Mouse (Mus musculus) heart, embryonic 10.5 days (tissue): Measurements from ENCODE around the gene St8sia2. TPM values are rescaled to one million over a fixed set of nuclear protein-coding genes. Genes with fewer than 3 reads are reported as not detected.

Source experiments
- DNase-seq: peaks from one replicate; pipeline ENCODE4 v3.0.0-alpha.2; 2017; ENCODE audit warnings: low spot score
- H3K27ac ChIP-seq: fragments of 300-500 bp; sonication (generic); 2 replicates; pipeline ENCODE4 v1.5.1; 2016; ENCODE audit warnings: mild to moderate bottlenecking
- H3K27me3 ChIP-seq: fragments of 300-500 bp; sonication (generic); 2 replicates; pipeline ENCODE4 v1.6.1; 2016; ENCODE audit warnings: mild to moderate bottlenecking; ENCODE audit not compliant: poor library complexity, insufficient read depth, severe bottlenecking
- H3K36me3 ChIP-seq: fragments of 300-500 bp; sonication (generic); 2 replicates; pipeline ENCODE4 v1.6.1; 2016; ENCODE audit warnings: mild to moderate bottlenecking, moderate library complexity
- H3K4me1 ChIP-seq: fragments of 300-500 bp; sonication (generic); 2 replicates; pipeline ENCODE4 v1.6.1; 2016; ENCODE audit warnings: mild to moderate bottlenecking
- H3K4me3 ChIP-seq: fragments of 300-500 bp; sonication (generic); 2 replicates; pipeline ENCODE4 v1.5.1; 2016; ENCODE audit warnings: mild to moderate bottlenecking, moderate library complexity
- H3K9me3 ChIP-seq: fragments of 300-500 bp; sonication (generic); 2 replicates; pipeline ENCODE4 v1.6.1; 2016; ENCODE audit warnings: mild to moderate bottlenecking, moderate library complexity
- WGBS: fragments of 180-500 bp; shearing (Covaris S2); methylation state at CpG from one replicate; pipeline ENCODE4 v1.1.7; 2016; 5-methylcytosine and 5-hydroxymethylcytosine counted together
- polyA plus RNA-seq: library from polyadenylated mRNA; unstranded; fragments of >200 nt; fragmentation: Nextera tagmentation; extraction: Ambion mirVana; gene quantifications from 2 replicates; pipeline ENCODE4 v1.2.1, GENCODE M21; 2016

Gene St8sia2
- 3.4 and 5.5 TPM in 2 replicates for polyA plus RNA-seq

DNA sequence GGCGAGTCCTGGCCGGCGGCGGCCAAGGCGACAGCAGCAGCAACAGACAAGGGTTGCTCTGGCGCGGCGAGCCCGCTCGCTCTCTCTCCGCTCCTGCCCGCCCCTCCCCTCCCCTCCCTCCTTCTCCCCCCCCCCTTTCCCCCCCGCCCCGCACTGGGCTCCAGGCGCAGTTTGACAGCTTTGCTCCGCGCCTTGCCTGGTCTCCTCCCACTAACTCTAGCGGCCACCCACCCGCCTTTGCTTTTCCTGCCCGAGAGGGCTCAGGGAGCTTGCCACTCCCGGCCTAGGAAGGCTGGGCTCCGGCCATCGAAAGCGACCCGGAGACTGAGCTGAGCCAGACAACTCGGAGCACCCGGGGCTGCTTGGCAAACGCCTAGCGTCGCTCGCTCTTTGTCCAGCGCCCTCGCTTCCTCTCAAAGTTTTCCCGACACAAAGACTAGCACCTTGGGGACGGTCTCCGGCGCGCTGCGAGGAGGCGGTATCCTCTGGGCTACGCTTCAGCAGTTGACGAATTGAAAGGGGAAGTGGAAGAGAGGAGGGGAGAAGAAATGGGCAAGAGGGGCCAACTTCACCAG, at the start of gene St8sia2:
TSS of gene St8sia2 (minus strand) at position 90 of the 575 bp plus-strand sequence.
- peaks cover 72% of the 10 kb centered on the region for H3K27me3 ChIP-seq
- under 1% methylated on average over 35 of the region's 42 CpGs for WGBS

DNA sequence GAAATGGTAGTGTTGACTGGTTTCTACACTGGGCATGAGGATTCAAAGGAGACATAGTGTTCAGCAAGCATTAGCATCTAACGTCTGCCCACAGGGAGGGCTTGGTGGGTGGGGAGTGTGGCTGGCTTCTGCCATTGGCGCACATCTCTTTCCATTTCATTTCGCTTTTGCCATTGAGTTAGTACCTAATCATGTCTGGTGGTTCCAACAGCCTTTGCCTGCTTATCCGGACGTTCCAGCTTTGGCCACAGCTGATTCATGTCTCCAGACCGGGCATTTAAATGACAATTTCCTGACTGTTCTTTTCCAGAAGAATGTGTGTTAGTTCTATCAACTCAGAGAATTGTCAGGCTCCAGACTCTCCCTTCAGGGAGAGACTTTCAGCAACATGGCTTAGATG, 47.6 kb upstream of the St8sia2 start:
- Histone ChIP-seq H3K27me3 (peaks cover 3% of the 10 kb centered on the region; the same call in 1 of the 2 replicates), H3K27ac (no peak overlapping the region), H3K9me3 (no peaks in the 10 kb centered on the region), H3K4me1 (no peaks in the 10 kb centered on the region), H3K4me3 (no peak overlapping the region), H3K36me3 (no peaks in the 10 kb centered on the region)
- DNase-seq: no peak
- WGBS: 86% methylated on average over 6 of the region's 6 CpGs

More for the DNA sequence above, at the start of gene St8sia2:
- Histone ChIP-seq H3K4me3 (peak within 1 kb of the TSS; percentile 78), H3K9me3 (no peaks in the 10 kb centered on the region), H3K36me3 (no peaks in the 10 kb centered on the region), H3K27ac (peak within 1 kb of the TSS; percentile 85), H3K4me1 (peaks cover 14% of the 10 kb centered on the region)
- DNase-seq: peak; percentile 87

DNA sequence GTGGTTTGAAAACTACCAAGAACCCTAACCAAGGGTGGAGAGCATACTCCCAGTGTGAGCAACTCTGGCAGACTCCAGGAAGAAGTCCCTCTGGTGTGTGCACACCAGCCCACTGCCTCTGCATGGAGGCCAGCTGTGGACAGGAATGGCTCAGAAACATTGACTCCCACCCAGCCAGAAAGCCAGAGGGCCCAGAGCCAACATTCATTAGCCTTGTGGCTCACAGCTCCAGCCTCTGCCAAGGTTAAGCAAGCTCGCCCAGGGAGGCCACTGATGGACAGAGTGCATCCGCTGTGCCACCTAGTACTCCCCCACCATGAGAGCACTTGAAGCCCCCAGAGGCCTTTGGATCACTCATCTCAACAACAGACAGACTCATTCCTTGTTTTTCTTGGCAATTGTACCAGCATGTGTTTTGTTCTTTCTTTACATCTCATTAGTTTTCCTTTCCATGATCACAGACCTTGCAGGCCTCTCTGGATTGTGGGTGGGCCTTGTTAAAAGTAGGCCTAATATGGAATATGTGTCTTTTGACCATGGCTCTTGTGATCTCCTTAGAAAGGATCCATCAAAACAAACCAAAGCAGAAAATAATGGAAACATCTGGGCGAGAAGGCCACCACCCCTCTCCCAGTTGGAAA, 46.9 kb upstream of the St8sia2 start:
- H3K27ac ChIP-seq: no peak overlapping the region
- H3K4me1 ChIP-seq: no peaks in the 10 kb centered on the region
- H3K9me3 ChIP-seq: no peaks in the 10 kb centered on the region
- H3K36me3 ChIP-seq: no peaks in the 10 kb centered on the region
- no peak overlapping the region for H3K4me3 ChIP-seq
- DNase-seq: no peak
- 78% methylated on average over 3 of the region's 3 CpGs for WGBS
- H3K27me3 ChIP-seq: peaks cover 3% of the 10 kb centered on the region; the same call in 1 of the 2 replicates

DNA sequence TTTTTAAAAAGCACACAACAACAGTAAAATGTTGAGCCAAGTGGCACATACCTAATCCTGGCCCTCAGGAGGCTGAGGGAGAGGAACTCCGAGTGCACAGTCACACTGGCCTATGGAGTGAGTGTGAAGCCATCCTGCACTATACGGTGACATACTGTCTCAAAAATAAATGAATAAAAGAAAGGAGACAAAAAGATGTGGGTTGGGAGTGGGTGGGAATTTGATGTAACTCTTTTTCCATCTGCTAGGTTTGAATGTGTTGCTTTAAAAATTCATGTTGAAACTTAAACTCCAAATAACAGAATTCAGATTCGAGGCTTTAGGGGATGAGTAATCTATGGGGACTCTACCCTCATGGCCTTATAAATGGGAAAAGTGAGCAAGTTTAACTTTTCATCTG, 46.2 kb upstream of the St8sia2 start:
- no peak overlapping the region for H3K4me3 ChIP-seq
- no peaks in the 10 kb centered on the region for H3K36me3 ChIP-seq
- peaks cover 3% of the 10 kb centered on the region; the same call in 1 of the 2 replicates for H3K27me3 ChIP-seq
- no peaks in the 10 kb centered on the region for H3K9me3 ChIP-seq
- no peak for DNase-seq
- H3K27ac ChIP-seq: no peak overlapping the region
- no peaks in the 10 kb centered on the region for H3K4me1 ChIP-seq
- WGBS: 77% methylated on average over 3 of the region's 3 CpGs

DNA sequence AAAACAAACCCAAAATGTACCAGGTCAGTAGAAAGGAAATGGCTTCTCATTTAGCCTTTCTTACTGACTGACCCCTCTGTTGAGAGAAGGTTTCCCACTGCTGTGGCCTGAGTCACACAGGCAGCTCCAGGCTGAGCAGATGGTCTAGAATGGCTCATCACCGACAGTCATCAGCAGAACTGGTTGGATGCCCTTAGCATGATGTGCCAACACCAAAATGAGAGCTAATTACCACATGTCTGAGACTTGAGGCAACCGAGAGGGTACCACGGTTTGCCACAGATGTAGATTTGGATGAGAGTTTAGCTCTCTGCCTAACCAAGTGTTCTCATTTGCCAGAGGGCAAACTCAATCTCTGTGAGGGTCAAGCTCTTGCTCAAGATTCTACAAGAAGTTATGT, 42.3 kb upstream of the St8sia2 start:
- Histone ChIP-seq H3K36me3 (no peaks in the 10 kb centered on the region), H3K4me1 (no peaks in the 10 kb centered on the region), H3K27me3 (peaks cover 3% of the 10 kb centered on the region; the same call in 1 of the 2 replicates), H3K9me3 (no peaks in the 10 kb centered on the region), H3K27ac (no peak overlapping the region), H3K4me3 (no peak overlapping the region)
- DNase-seq: no peak
- whole genome bisulfite sequencing: 91% methylated on average over 3 of the region's 3 CpGs

DNA sequence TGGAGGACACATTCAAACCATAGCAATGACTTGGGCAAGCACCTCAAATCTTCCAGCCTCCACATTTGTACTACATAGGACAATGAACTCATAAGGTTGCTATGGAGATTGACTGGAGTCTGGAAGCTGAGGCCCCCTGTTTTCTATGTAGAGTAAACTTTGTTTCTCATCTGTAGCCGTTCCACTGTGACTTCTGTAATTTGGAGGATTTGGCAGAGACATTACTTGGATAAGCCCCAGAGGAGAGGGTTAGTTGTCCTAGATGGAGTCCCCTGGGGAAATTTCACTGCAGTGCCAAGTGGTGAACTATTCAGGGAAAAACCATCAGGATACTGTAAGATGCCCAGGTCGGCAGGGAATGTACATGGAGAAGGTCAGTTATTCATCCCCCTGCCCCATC, 34.1 kb upstream of the St8sia2 start:
- no peak overlapping the region for H3K27ac ChIP-seq
- no peaks in the 10 kb centered on the region for H3K36me3 ChIP-seq
- no peak overlapping the region for H3K4me3 ChIP-seq
- 78% methylated on average over 2 of the region's 2 CpGs for WGBS
- H3K27me3 ChIP-seq: no peaks in the 10 kb centered on the region
- no peak for DNase-seq
- no peaks in the 10 kb centered on the region for H3K4me1 ChIP-seq
- H3K9me3 ChIP-seq: no peaks in the 10 kb centered on the region

DNA sequence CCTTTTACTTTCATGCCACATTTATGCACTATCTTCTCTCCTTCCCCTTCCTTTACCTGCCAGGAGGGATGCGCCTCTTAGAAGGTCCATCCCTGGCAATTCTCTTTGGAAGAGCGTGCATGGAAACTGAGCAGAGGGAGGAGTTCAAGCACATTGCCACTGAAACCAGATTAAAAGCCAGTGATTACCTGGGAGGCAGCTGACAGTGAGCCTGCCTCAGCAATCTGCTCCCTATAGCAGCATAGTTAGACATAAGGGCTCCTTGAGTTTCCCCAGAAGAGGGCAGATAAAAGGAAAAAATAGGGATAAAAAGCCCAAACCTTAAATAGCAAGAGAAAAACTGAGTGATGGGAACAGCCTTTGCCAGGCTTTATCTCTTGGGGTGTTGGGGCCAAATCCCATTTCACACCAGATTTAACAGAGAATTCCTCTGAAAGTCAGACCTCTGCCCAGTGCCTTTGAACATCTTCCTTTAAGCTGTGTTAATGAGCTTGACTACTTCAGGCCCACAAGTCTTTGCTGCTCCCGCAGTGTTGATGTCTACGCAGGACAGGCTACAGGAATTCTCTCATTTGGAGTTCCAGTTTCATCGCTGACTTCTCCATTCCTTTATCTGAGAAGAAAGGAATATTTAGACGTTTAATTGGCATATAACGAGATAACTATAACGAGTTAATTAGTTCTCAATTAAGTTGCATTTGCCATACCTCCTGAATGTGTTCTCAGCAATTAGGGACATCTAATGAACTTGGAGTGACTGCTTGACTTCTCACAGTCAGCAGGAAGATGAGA, 31.9 kb upstream of the St8sia2 start:
- no peak for DNase-seq
- no peaks in the 10 kb centered on the region for H3K9me3 ChIP-seq
- H3K4me3 ChIP-seq: no peak overlapping the region
- no peaks in the 10 kb centered on the region for H3K36me3 ChIP-seq
- no peak overlapping the region for H3K27ac ChIP-seq
- H3K27me3 ChIP-seq: no peaks in the 10 kb centered on the region
- 62% methylated on average over 8 of the region's 8 CpGs for WGBS
- no peaks in the 10 kb centered on the region for H3K4me1 ChIP-seq

DNA sequence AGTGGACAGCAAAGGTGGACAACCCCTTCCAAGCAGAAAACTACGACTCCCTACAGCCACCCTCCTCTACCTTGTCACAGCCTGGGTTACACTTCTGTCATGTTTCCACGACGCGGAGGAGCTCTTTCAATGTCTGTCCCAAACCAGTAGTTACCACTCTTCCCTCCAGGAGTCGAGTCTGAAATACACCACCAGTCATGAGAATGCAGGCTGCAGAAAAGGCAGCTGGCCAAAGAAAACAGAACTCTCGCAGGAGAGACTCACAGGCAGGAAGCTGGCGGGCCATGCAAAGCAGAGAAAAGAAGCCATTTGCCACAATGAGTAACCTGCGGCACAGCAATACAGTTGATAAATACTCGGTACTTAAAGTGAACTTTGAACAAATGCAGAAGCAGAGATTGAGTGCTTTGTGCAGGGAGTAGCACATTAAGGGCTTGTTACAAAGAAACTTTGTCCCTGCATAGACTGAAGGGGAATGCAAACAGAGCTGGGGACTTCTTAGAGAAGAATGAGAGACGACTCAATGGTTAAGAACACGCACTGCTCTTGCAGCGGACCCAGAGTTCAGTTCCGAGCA, 30.2 kb upstream of the St8sia2 start:
- Histone ChIP-seq H3K4me1 (no peaks in the 10 kb centered on the region), H3K27me3 (no peaks in the 10 kb centered on the region), H3K9me3 (no peaks in the 10 kb centered on the region), H3K27ac (no peak overlapping the region), H3K36me3 (no peaks in the 10 kb centered on the region), H3K4me3 (no peak overlapping the region)
- DNase-seq: peak; percentile 82
- WGBS: 58% methylated on average over 13 of the region's 13 CpGs

DNA sequence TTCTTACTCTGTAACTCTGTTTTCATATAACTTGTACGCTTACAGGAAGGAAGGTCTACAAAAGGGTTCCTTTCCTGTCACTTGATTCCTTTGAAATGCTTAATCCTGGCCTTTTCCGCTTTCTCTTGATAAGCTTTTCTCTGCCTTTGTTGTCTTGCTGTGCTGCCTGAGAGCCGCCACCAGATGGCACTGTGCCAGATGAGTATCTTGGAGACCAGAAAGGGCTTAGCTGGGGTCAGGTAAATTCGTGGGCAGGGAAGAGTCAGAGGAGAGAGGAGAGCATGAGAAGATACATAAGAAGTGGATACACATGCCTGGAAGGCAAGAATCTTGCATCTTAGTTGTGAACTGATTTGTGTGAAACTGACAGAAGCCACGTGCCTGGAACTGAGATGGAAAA, 11.5 kb upstream of the St8sia2 start:
- 12% methylated on average over 5 of the region's 5 CpGs for WGBS
- Histone ChIP-seq H3K27ac (no peak overlapping the region), H3K27me3 (0 out of 2 replicates have a peak, but pooled peaks cover 3% of the 10 kb centered on the region), H3K4me3 (no peak overlapping the region), H3K9me3 (no peaks in the 10 kb centered on the region), H3K4me1 (no peaks in the 10 kb centered on the region), H3K36me3 (no peaks in the 10 kb centered on the region)
- DNase-seq: no peak

DNA sequence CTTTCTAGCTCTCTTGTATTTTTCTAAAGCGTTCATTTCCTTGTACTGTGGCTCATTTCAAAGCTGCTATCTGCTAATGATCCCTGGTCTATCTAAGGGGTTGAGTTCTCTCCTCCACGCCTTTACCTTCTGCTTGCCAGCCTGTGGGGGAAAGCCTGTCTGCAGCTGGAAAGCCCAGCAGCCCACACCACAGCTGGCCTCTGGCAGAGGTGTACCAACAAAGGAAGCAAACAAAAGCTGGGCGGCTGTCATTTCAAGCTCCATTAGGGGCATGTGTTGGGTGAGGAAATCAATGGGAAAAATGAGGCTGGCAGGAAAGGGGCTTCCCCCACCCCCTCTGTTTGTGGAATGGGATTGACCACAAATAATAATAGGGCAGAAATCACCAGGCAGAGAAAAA, 10.7 kb upstream of the St8sia2 start:
- WGBS: 44% methylated on average over 3 of the region's 3 CpGs
- no peaks in the 10 kb centered on the region for H3K36me3 ChIP-seq
- H3K4me3 ChIP-seq: no peak overlapping the region
- 0 out of 2 replicates have a peak, but pooled peaks cover 3% of the 10 kb centered on the region for H3K27me3 ChIP-seq
- H3K9me3 ChIP-seq: no peaks in the 10 kb centered on the region
- no peak for DNase-seq
- no peaks in the 10 kb centered on the region for H3K4me1 ChIP-seq
- H3K27ac ChIP-seq: no peak overlapping the region

DNA sequence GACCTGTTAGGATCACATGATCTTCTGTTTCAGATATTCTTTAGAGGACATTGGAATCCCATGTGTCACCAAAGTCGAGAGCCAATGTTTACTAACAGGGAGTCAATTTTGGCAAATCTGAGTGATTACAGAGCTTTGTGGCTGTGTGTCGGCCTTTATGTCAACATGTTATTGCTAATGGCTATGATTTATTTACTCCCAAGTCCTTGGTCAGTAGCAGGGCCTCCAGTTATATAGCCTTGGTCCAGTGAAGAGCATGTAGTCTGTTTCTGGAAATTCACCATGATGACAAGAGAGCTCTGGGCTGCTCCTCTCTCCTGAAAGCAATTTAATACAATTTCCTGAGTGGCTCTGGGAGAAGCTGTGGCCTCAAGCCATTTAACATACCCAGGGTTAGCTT, 9.1 kb upstream of the St8sia2 start:
- Histone ChIP-seq H3K27me3 (peaks cover 6% of the 10 kb centered on the region; the same call in 1 of the 2 replicates), H3K36me3 (no peaks in the 10 kb centered on the region), H3K9me3 (no peaks in the 10 kb centered on the region), H3K4me1 (no peaks in the 10 kb centered on the region), H3K4me3 (no peak overlapping the region), H3K27ac (no peak overlapping the region)
- DNase-seq: no peak
- 79% methylated on average over 2 of the region's 2 CpGs for WGBS

DNA sequence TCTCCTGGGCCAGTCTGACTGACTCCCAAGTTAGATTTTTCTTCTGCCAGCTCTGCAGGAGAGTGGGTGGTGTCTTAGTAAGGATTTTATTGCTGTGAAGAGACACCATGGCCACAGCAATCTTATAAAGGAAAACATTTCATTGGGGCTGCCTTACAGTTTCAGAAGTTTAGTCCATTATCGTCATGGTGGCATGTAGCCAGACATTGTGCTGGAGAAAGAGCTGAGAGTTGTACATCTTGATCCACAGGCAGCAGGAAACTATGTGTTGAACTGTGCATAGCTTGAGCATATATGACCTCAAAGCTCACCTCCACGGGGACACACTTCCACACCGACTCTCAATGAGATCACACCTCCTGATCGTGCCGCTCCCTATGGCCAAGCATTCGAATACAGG, 8.3 kb upstream of the St8sia2 start:
- H3K4me3 ChIP-seq: no peak overlapping the region
- H3K27me3 ChIP-seq: peaks cover 6% of the 10 kb centered on the region; the same call in 1 of the 2 replicates
- no peak for DNase-seq
- no peaks in the 10 kb centered on the region for H3K36me3 ChIP-seq
- H3K4me1 ChIP-seq: no peaks in the 10 kb centered on the region
- 73% methylated on average over 6 of the region's 6 CpGs for WGBS
- no peaks in the 10 kb centered on the region for H3K9me3 ChIP-seq
- H3K27ac ChIP-seq: no peak overlapping the region

DNA sequence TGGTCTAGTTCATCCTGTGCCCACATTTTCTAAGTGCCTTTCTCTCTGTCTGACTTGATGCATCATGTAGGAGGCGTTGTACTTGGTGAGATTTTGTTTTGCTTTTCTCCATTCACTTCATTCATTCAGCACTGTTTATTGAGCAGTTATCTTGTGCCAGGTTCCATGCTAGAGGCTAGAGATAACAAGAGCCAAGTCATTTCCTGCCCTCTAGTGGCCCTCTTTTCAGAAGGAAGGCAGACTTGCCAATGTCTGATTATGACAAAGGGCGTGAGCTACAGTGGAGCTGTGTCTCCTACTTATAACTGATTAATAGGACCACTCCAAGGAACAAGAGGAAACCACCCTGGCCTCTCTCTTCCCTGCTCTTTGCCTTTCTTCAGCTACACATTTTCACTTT, 3.1 kb upstream of the St8sia2 start:
- Histone ChIP-seq H3K27me3 (peaks cover 43% of the 10 kb centered on the region), H3K9me3 (no peaks in the 10 kb centered on the region), H3K4me3 (no peak overlapping the region), H3K27ac (no peak overlapping the region), H3K4me1 (peaks cover 14% of the 10 kb centered on the region), H3K36me3 (no peaks in the 10 kb centered on the region)
- no peak for DNase-seq
- WGBS: 52% methylated on average over 2 of the region's 2 CpGs
